Mouse (Mus musculus): Measurements from ENCODE around the gene Usp18. TPM values are rescaled to one million over a fixed set of nuclear protein-coding genes. Genes with fewer than 3 reads are reported as not detected.

Gene Usp18
- polyA plus RNA-seq, 1 experiment from 2014 or later = 2.9 TPM

- H3K4me3 ChIP-seq (replicated peaks; ENCODE audit: low read length) = no peak overlapping the region
- 80% methylated on average over 2 of the region's 2 CpGs for WGBS
- H3K9ac ChIP-seq (ENCODE audit: low read length) = no peak overlapping the region
- no peaks in the 10 kb centered on the region for H3K27me3 ChIP-seq (ENCODE audit: control insufficient read depth, insufficient read depth, low read length)
- H3K4me2 ChIP-seq (ENCODE audit: low read depth, low read length) = no peak overlapping the region
- H3K4me1 ChIP-seq (ENCODE audit: control insufficient read depth, insufficient read depth, low read length) = no peaks in the 10 kb centered on the region
- ATAC-seq (ENCODE audit: insufficient read depth, low FRiP score) = no peak
- H3K36me3 ChIP-seq (ENCODE audit: control insufficient read depth, insufficient read depth, low read length) = no peaks in the 10 kb centered on the region
- H3K27ac ChIP-seq (ENCODE audit: low read length) = no peak overlapping the region
- H3K9me3 ChIP-seq (replicated peaks; ENCODE audit: control insufficient read depth, low read length) = no peaks in the 10 kb centered on the region
Observed at GRCm38 (mm10) chr6:121236386-121236785, 9.3 kb upstream of the Usp18 start.

GRCm38 (mm10) chr6:121238209-121238608 is 7.5 kb upstream of the Usp18 start:
- WGBS = 90% methylated on average over 4 of the region's 4 CpGs
- Histone ChIP-seq H3K4me1 (ENCODE audit: control insufficient read depth, insufficient read depth, low read length) (no peaks in the 10 kb centered on the region), H3K4me2 (ENCODE audit: low read depth, low read length) (no peak overlapping the region), H3K4me3 (replicated peaks; ENCODE audit: low read length) (no peak overlapping the region), H3K27ac (ENCODE audit: low read length) (no peak overlapping the region), H3K9ac (ENCODE audit: low read length) (no peak overlapping the region), H3K27me3 (ENCODE audit: control insufficient read depth, insufficient read depth, low read length) (no peaks in the 10 kb centered on the region), H3K9me3 (replicated peaks; ENCODE audit: control insufficient read depth, low read length) (no peaks in the 10 kb centered on the region), H3K36me3 (ENCODE audit: control insufficient read depth, insufficient read depth, low read length) (no peaks in the 10 kb centered on the region)
- no peak for ATAC-seq (ENCODE audit: insufficient read depth, low FRiP score)

GRCm38 (mm10) chr6:121241780-121242179 is 3.9 kb upstream of the Usp18 start:
- no peaks in the 10 kb centered on the region for H3K9me3 ChIP-seq (replicated peaks; ENCODE audit: control insufficient read depth, low read length)
- H3K36me3 ChIP-seq (ENCODE audit: control insufficient read depth, insufficient read depth, low read length) = no peaks in the 10 kb centered on the region
- no peak overlapping the region for H3K27ac ChIP-seq (ENCODE audit: low read length)
- no peak overlapping the region for H3K4me3 ChIP-seq (replicated peaks; ENCODE audit: low read length)
- H3K4me1 ChIP-seq (ENCODE audit: control insufficient read depth, insufficient read depth, low read length) = peaks cover 3% of the 10 kb centered on the region; the same call in 1 of the 2 replicates
- 73% methylated on average over 2 of the region's 2 CpGs for WGBS
- H3K27me3 ChIP-seq (ENCODE audit: control insufficient read depth, insufficient read depth, low read length) = no peaks in the 10 kb centered on the region
- ATAC-seq (ENCODE audit: insufficient read depth, low FRiP score) = no peak
- H3K4me2 ChIP-seq (ENCODE audit: low read depth, low read length) = no peak overlapping the region
- H3K9ac ChIP-seq (ENCODE audit: low read length) = no peak overlapping the region

GRCm38 (mm10) chr6:121243161-121243560 is 2.5 kb upstream of the Usp18 start:
- Histone ChIP-seq H3K4me3 (replicated peaks; ENCODE audit: low read length) (no peak overlapping the region), H3K4me1 (ENCODE audit: control insufficient read depth, insufficient read depth, low read length) (peaks cover 3% of the 10 kb centered on the region; the same call in 1 of the 2 replicates), H3K36me3 (ENCODE audit: control insufficient read depth, insufficient read depth, low read length) (no peaks in the 10 kb centered on the region), H3K9ac (ENCODE audit: low read length) (no peak overlapping the region), H3K4me2 (ENCODE audit: low read depth, low read length) (no peak overlapping the region), H3K9me3 (replicated peaks; ENCODE audit: control insufficient read depth, low read length) (no peaks in the 10 kb centered on the region), H3K27me3 (ENCODE audit: control insufficient read depth, insufficient read depth, low read length) (no peaks in the 10 kb centered on the region), H3K27ac (ENCODE audit: low read length) (no peak overlapping the region)
- WGBS = 37% methylated on average over 10 of the region's 10 CpGs
- no peak for ATAC-seq (ENCODE audit: insufficient read depth, low FRiP score)

- H3K4me2 ChIP-seq (ENCODE audit: low read depth, low read length) = peak overlapping the region; percentile 65
Observed at GRCm38 (mm10) chr6:121246037-121246361, 293 bp downstream of the Usp18 start.

GRCm38 (mm10) chr6:121250406-121250805 is 4.7 kb downstream of the Usp18 start:
- H3K27me3 ChIP-seq (ENCODE audit: control insufficient read depth, insufficient read depth, low read length) = no peaks in the 10 kb centered on the region
- 67% methylated on average over 1 of the region's 1 CpGs for WGBS
- H3K9ac ChIP-seq (ENCODE audit: low read length) = no peak overlapping the region
- no peak overlapping the region for H3K4me2 ChIP-seq (ENCODE audit: low read depth, low read length)
- no peaks in the 10 kb centered on the region for H3K36me3 ChIP-seq (ENCODE audit: control insufficient read depth, insufficient read depth, low read length)
- no peaks in the 10 kb centered on the region for H3K4me1 ChIP-seq (ENCODE audit: control insufficient read depth, insufficient read depth, low read length)
- no peak overlapping the region for H3K4me3 ChIP-seq (replicated peaks; ENCODE audit: low read length)
- no peak overlapping the region for H3K27ac ChIP-seq (ENCODE audit: low read length)
- ATAC-seq (ENCODE audit: insufficient read depth, low FRiP score) = no peak
- no peaks in the 10 kb centered on the region for H3K9me3 ChIP-seq (replicated peaks; ENCODE audit: control insufficient read depth, low read length)

More at GRCm38 (mm10) chr6:121246037-121246361, 293 bp downstream of the Usp18 start:
- Histone ChIP-seq H3K4me1 (ENCODE audit: control insufficient read depth, insufficient read depth, low read length) (peaks cover 3% of the 10 kb centered on the region; the same call in 1 of the 2 replicates), H3K27ac (ENCODE audit: low read length) (no peak overlapping the region), H3K36me3 (ENCODE audit: control insufficient read depth, insufficient read depth, low read length) (no peaks in the 10 kb centered on the region), H3K9ac (ENCODE audit: low read length) (peak overlapping the region; percentile 74), H3K4me3 (replicated peaks; ENCODE audit: low read length) (peak overlapping the region; percentile 67), H3K9me3 (replicated peaks; ENCODE audit: control insufficient read depth, low read length) (no peaks in the 10 kb centered on the region), H3K27me3 (ENCODE audit: control insufficient read depth, insufficient read depth, low read length) (no peaks in the 10 kb centered on the region)
- 5% methylated on average over 4 of the region's 4 CpGs for whole genome bisulfite sequencing
- peak; percentile 12; the same call in 1 of the 2 replicates for ATAC-seq (ENCODE audit: insufficient read depth, low FRiP score)

- H3K4me3 ChIP-seq (replicated peaks; ENCODE audit: low read length) = no peak overlapping the region
Observed at GRCm38 (mm10) chr6:121251256-121251655, 5.5 kb downstream of the Usp18 start.

GRCm38 (mm10) chr6:121260548-121260947 is 14.8 kb downstream of the Usp18 start:
- Histone ChIP-seq H3K4me1 (ENCODE audit: control insufficient read depth, insufficient read depth, low read length) (no peaks in the 10 kb centered on the region), H3K27ac (ENCODE audit: low read length) (no peak overlapping the region), H3K9me3 (replicated peaks; ENCODE audit: control insufficient read depth, low read length) (0 out of 2 replicates have a peak, but pooled peaks cover 3% of the 10 kb centered on the region), H3K9ac (ENCODE audit: low read length) (no peak overlapping the region), H3K27me3 (ENCODE audit: control insufficient read depth, insufficient read depth, low read length) (no peaks in the 10 kb centered on the region), H3K4me2 (ENCODE audit: low read depth, low read length) (no peak overlapping the region), H3K4me3 (replicated peaks; ENCODE audit: low read length) (no peak overlapping the region), H3K36me3 (ENCODE audit: control insufficient read depth, insufficient read depth, low read length) (no peaks in the 10 kb centered on the region)
- WGBS = 29% methylated on average over 9 of the region's 9 CpGs
- no peak for ATAC-seq (ENCODE audit: insufficient read depth, low FRiP score)

More at GRCm38 (mm10) chr6:121251256-121251655, 5.5 kb downstream of the Usp18 start:
- WGBS = 68% methylated on average over 5 of the region's 5 CpGs
- Histone ChIP-seq H3K9me3 (replicated peaks; ENCODE audit: control insufficient read depth, low read length) (no peaks in the 10 kb centered on the region), H3K4me2 (ENCODE audit: low read depth, low read length) (no peak overlapping the region), H3K9ac (ENCODE audit: low read length) (no peak overlapping the region), H3K36me3 (ENCODE audit: control insufficient read depth, insufficient read depth, low read length) (no peaks in the 10 kb centered on the region), H3K27me3 (ENCODE audit: control insufficient read depth, insufficient read depth, low read length) (no peaks in the 10 kb centered on the region), H3K4me1 (ENCODE audit: control insufficient read depth, insufficient read depth, low read length) (no peaks in the 10 kb centered on the region), H3K27ac (ENCODE audit: low read length) (no peak overlapping the region)
- no peak for ATAC-seq (ENCODE audit: insufficient read depth, low FRiP score)

GRCm38 (mm10) chr6:121261233-121261632 is 15.5 kb downstream of the Usp18 start:
- Histone ChIP-seq H3K9ac (ENCODE audit: low read length) (no peak overlapping the region), H3K4me1 (ENCODE audit: control insufficient read depth, insufficient read depth, low read length) (no peaks in the 10 kb centered on the region), H3K27ac (ENCODE audit: low read length) (no peak overlapping the region), H3K36me3 (ENCODE audit: control insufficient read depth, insufficient read depth, low read length) (no peaks in the 10 kb centered on the region), H3K4me2 (ENCODE audit: low read depth, low read length) (no peak overlapping the region), H3K4me3 (replicated peaks; ENCODE audit: low read length) (no peak overlapping the region), H3K27me3 (ENCODE audit: control insufficient read depth, insufficient read depth, low read length) (no peaks in the 10 kb centered on the region), H3K9me3 (replicated peaks; ENCODE audit: control insufficient read depth, low read length) (0 out of 2 replicates have a peak, but pooled peaks cover 3% of the 10 kb centered on the region)
- WGBS = 68% methylated on average over 8 of the region's 8 CpGs
- no peak for ATAC-seq (ENCODE audit: insufficient read depth, low FRiP score)

All from stomach, embryonic 16.5 days (tissue).